Mouse (Mus musculus) spleen, adult 2 months (tissue): ENCODE results near the gene Pawr.

ENCODE experiments used
- CTCF ChIP-seq: fragments of 200-500 bp; IDR thresholded peaks from 2 replicates; pipeline ENCODE4 v1.5.1; 2011; ENCODE audit warnings: mild to moderate bottlenecking, inconsistent platforms; ENCODE audit not compliant: insufficient read depth, insufficient read length, insufficient replicate concordance; ENCODE audit errors: extremely low read depth
- POLR2A ChIP-seq: fragments of 200-500 bp; IDR thresholded peaks from 2 replicates; pipeline ENCODE4 v1.6.1; 2011; ENCODE audit warnings: low read depth, low read length, inconsistent platforms

DNA sequence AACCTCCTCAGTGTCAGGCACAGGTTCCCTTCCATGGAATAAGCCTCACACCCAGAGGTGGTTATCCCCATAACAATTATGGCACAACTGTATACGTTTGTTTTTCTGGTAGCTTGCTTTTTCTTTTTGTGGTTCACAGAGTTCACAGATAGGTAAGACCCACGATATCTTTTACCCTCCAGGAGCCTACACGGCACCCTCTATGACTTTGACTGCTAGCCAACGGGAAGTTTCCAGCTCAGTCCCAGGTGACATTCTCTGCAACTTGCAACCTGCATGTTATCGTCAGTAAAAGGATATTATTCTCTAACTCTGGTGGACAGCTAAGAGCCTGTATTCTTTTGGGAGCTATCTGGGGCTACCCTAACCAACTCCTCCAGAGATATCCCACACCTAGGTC is 21.7 kb upstream of the Pawr start:
- TF ChIP-seq POLR2A (no peak), CTCF (no peak)
